Mouse (Mus musculus) gonadal fat pad, adult 2 months (tissue): ENCODE results near the gene Dusp7. TPM values are rescaled to one million over a fixed set of nuclear protein-coding genes. Genes with fewer than 3 reads are reported as not detected.

Source experiments
- DNase-seq: peaks from one replicate; pipeline ENCODE4 v3.0.0-alpha.2; 2012; ENCODE audit warnings: low read depth
- polyA plus RNA-seq: library from polyadenylated mRNA; depleted of rRNA; stranded (reverse); fragments of >200 nt; gene quantifications from 2 replicates; pipeline ENCODE4 v1.2.3, GENCODE M21; 2012

Dusp7 gene
- polyA plus RNA-seq, 1 experiment = 43.8 TPM

DNA sequence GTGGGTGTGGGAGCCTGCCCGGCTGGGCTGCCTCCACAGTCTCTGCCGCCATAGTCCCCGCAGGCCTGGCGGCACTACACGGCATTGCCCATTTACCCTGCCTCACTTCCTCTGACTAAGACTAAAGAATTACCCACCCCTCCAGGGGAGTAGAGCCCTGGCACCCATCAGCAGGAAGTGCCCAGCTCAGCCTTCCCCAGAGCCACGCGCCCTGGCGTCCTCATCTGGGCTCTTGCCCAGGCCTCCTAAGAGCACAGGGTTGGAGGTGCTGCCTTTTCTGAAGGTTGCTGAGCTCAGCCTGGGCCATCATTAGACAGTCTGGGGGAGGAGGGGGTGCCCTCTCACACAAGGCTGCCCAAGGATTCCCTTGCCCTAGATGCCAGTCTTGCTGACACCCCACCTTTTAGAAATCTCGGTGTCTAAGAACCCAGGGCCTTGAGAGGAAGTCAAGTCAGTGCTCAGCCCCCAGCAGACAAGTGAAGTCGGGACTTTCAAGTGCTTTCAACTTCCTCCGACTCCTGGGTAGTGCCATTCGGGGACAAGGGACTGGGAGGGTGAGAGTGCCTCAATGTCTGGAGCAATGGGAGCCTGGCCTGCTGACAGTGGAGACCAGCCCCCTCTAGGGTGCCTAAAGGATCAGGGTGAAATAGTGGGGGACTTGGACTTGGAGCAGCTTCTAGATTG, 17.9 kb downstream of the Dusp7 start:
- DNase-seq = no peak

DNA sequence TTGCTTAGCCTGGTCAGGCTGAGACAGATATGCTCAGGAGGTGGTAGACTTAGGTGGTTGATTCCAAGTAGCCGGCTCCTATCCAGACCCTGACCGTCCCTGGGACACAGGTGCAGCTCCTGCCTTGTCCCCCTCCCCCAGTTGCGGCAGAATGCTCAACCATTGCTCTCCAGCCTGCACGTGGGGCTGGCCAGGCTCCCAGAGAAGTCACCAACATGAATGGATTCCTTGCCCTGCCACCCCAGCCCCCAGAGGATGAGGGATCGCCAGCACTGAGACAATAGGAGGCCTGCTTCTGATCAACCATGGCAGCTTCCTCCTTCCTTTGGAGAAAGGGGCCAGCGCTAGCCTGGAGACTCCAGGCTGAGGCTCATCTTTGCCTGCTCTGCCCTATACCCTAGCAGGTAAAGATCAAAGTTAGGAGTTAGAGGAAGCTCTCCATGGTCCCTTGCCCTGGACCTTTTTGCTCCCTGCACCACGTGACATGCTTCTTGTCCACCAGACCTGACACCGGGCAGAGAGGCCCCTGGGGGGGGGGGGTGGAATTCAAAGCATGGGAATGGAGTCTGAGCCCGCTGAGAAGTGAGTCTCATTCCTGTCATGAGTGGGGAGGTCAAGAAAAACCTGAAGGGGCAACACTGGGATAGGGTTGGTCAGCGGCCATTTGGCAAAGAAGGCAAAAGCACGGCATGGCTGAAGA, 24.5 kb downstream of the Dusp7 start:
- DNase-seq = no peak

DNA sequence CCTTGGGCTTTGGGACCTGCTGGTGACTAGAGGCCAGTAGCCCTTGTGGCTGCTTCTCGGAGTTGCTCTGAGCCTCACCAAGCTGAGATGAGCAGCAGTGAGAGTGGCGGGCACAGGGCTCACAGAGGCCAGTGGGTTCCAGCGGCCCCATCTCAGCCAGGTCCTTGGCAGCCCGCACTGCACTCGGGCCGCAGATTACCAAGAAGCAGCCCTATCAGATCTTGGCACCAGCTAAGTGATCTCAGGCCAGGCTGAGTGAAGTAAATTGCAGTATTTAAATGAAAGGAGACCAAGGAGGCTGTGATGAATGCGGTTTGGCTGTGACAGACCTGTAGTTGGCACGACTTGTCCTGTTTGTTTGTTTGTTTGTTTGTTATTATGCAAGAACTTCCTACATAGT, 25.1 kb downstream of the Dusp7 start:
- no peak for DNase-seq

DNA sequence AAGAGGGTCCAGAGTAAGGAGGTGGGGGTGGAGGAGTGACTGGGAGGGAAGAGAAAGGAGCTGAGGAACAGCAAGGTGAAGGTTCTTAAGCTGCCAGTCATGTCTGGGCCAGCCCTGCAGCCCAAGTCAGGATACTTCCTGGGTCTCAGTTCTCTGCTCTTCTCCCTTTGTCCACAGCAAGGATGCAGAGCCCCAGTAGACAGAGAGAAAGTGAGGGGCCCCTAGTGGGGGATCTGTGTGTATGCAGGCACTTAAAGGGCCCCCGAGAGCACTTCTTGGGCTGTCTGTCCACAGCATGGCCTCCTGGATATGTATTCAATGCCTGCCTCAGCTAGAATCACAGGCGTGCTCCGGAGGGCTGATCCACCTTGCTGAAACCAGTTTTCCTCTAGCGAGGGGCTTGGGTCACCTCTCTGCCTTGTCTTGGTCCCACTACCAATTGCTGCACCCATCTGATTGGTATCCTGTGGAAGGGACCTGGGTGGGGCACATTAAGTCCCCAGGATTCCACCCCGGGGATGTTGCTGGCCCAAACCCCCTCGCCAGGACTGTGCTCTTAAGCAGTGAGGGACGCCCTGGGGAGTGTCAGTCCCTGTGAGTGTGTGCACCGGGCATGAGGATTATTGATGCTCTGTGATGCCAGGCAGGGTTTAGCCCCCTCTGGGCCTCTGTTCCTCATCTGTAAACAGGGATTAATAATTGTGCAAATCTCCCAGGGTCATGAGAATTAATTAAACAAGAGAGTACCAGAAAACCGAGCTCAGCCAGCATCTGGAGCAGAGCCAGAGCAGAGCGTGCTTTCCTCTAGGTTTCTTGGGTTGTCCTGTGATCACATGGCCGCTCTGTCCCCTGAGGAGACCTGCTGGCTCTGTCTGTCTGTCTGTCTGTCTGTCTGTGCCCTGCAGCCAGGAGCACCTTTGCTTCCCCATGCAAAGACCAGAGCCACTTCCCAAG, 26.5 kb downstream of the Dusp7 start:
- no peak for DNase-seq

DNA sequence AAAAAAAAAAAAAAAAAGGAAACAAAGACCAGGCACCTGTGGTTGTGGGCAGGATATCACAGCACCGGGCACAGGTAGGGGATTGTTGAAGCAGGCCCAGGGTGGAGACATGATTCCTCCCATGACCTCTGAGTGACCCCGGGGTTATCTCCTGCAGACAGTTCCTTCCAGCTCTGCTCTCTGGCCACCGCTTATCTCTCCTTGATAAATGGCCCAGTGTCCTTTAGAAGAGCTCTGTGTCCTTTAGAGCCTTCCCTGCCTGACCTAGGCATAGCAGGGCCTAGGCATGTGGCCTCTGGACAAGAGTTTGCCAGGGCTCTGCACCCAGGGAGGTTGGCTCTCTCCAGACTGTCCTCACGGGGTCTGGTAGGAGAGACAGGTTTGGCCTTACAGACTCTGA, 29.3 kb downstream of the Dusp7 start:
- DNase-seq = no peak

DNA sequence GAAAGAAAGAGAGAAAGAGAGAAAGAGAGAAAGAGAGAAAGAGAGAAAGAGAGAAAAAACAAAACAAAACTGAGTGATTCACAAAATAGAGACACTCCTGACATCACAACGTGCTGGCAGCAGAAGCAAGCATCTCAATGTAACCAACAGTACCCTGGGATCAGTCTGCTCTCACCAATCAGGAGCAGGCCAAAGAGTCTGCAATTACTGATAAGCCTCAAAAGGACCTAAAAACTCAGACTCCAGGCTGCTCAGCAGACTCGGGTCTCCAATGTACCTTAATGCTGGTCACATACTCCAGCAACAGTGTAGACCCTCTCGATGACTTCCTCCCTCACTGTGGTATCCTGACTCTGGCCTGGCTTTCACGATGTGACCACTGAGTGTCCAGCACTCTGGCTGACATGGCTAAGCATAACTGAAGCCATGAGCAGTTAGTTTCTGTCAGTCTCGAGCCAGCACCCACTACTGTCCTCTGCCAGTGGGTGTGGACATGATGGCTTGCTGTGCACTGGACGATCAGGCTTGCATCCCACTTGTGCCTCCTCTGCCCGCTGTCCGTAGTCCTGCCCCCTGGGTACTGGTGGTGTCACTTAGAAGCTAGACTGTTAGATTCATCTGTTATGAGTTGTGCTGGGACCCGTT, 30.4 kb downstream of the Dusp7 start:
- DNase-seq = no peak

DNA sequence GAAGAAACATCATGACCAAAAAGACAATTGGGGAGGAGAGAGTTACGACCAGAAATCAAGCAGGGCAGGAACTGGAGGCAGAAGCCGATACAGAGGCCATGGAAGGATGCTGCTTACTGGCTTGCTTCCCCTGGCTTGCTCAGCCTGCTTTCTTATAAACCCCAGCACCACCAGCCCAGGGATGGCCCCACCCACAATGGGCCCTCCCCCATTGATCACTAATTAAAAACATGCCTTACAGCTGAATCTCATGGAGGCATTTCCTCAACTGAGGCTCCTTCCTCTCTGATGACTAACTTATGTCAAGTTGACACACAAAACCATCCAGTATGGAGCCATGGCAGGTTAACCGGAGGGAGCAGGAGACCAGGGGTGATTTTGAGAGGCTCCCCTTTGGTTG, 31.4 kb downstream of the Dusp7 start:
- DNase-seq = no peak

DNA sequence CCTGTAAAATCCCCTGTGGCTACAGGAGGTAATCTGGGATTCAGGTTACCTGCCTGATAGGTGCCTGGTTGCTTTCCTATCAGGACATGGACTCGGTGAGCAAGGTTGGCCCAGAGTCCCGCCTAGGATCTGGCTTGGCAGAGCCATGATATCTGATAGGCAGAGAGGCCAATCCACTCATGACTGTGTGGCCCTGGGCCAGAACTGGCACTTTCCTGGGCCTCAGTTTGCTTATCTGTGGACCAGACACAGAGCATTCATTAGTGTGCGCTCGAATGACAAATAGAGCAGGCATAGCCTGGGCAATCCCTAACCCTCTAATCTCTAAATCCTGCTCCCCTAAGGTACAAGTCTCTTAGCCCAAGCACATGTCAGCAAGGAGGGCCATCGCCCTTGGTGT, 33.7 kb downstream of the Dusp7 start:
- DNase-seq = no peak

DNA sequence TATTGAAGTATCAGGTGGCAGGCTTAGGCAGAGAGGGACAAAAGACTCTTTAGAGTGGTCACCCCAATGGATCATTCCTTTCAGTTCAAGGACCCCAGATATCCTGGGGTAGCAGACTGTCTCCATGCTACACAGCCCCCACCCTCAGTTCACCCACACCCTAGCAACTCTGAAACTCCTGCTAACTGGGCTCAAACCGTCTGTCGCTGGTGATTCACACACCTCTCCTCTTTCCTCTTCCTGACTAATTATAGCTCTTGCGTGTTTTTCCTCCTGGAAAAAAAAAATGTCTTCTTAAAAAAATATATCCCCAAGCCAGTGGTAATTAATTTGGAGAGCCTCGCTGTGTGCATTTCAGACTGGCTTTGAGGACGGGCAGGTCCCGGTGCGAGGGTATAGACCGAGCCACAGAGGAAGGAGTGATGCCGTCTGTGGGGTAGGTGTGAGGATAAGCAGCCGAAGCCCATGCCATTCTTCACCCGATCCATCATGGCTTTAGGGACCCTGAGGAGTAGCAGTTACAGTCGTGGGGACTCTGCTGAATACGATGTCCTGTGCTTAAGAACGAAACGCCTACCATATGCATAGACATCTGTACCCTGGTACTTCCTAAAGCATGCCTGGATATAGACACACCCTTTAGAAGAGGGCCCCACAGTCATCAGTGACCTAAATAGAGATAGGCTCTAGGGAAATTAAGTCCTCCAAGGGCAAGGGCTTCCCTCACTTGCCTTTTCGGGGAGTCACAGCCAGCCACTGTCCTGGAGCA, 34.4 kb downstream of the Dusp7 start:
- no peak for DNase-seq

DNA sequence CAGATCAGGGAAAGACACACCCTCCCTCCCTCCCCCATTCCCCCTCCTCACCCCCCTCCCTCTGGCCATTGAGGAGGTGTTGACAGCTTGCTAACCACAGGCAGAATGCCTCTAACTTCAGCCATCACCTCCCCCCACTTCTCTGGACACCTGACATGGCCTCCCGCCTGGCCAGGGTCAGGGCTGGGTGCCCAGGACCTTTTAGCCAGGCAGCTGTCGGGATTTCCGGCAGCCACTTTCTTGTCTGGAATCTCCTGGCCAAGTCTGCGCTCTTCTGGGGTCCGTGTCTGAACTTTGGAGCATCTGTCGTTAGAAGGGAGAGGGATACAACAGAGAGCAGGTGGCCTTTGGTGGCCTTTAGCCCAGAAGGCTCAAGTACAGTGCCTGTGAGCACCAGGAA, 36.8 kb downstream of the Dusp7 start:
- no peak for DNase-seq

DNA sequence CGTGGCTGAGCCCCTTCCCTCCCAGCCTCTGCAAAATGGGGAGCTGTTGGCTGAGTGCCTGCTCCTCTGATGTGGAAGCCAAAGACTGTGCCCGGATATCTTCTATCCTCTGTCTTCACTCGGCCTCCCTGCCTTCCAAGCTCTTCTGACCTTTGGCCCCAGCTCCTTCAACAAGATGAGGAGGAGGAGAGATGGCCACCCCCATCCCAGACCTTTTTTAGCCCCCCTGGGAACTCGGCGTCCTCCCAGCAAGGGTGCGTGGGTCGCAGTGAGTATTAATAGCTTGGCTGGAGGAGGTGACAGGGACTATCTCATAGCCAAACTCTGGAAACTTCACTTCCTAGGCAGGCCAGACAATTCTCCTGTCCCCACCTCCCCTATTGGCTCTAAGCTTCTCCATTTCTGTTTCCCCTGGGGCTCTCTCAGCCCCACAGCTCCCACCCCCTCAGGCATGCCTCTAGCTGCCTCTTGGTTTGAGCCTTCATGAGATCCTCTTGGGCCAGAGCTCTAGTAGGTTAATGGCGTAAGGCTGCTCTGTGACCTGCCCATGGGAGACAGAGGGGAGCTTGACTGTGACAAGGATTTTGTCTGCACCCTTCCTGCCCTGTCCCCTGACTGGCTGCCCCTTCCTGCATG, 38.1 kb downstream of the Dusp7 start:
- DNase-seq = no peak

DNA sequence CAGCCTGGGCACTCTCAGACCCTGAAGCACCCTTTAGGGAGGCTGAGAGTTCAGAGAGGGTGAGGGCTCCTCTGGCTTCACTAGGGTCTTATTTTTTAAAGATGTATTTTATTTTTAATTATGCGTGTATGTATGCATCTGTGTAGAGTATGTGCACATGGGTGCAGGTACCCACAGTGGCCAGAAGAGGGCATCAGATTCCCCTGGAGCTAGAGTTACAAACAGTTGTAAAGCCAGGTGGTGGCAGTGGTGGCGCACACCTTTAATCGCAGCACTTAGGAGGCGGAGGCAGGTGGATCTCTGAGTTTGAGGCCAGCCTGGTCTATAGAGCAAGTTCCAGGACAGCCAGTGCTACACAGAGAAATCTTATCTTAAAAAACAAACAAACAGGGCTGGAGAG, 40.7 kb downstream of the Dusp7 start:
- no peak for DNase-seq

DNA sequence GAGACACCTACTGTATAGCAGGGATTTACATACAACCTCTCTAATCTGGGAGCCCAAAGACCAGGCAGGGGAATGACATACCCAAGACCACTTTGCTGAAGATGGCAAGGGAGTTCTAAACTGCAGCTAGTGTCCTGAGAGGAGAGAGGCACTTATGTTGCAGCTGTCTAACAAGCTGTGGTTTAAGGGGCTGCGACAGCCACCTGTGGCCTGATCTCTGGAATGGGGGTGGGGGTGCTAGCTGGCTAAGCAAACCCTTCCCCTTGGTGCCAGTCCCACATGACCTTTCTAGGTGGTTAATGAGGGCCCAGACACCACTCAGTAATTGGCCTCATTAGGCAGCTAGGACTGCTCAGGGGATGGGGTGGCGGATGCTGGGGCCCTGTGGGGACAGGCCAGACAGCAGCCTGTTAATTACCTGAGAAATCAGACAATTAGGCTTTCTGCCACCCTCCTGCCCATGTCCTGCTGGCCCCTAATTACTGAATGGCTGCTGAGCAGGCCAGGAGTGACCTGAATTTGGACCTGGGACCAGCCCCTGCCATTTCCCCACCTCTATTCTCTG, 41.7 kb downstream of the Dusp7 start:
- DNase-seq = no peak

DNA sequence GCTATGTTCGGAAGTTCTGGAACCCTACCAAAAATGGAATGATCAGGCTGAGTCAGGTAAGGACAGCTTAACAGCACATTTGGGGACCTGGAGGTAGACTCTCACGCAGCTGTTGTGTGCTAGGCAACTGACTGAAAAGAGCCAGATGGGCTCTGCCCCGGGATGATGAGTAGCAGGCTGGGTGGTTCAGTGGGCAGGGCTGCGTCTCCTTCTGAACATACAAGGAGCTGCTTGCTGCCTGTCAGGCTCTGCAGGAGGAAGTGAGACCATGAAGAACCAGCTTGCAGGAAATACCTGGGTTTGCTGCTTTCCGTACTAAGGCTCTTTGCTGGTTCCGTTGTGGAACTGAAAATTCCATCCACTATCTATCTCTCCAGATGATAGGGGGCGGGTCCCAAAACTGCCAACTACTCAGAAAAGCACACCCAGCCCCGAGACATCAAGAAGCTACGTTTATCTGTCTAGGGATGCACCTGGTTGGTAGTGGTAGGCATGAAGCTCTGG, 42.7 kb downstream of the Dusp7 start:
- DNase-seq = no peak

DNA sequence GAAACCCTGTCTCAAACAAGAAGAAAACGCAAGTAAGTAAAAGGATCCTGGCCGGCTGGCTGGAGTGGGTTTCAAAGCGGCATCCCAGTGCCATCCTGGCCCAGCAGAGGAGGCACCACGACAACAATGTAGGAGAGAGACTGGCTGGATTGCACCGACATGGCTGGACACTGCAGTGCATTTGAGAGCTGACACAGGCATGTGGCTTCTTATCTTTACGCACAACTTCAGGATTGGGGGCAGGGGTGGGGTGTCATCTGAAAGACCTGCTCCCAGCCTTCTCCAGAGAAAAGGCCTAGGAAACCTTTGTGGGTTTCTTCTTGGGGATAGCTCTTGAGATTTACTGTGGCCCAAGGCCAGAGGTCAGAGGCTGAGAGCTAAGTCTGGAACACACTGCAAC, 43.3 kb downstream of the Dusp7 start:
- no peak for DNase-seq

DNA sequence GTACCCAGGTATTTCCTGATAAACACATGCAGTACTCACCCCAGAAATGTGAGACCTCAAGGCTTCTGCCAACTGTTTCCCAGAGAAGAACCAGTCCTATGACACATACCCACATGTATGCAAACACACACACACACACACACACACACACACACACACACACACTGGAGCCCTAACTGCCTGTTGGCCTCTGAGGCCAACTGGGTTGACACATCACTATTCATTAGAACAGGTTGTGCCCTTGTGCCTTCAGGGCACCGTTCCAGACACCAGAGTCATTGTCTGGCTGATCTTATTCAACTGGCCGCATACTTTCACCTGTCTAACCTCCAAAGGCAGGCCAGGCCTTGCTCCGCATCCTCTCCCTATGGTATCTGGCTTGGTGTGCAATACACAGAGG, 43.8 kb downstream of the Dusp7 start:
- DNase-seq = peak; percentile 90

DNA sequence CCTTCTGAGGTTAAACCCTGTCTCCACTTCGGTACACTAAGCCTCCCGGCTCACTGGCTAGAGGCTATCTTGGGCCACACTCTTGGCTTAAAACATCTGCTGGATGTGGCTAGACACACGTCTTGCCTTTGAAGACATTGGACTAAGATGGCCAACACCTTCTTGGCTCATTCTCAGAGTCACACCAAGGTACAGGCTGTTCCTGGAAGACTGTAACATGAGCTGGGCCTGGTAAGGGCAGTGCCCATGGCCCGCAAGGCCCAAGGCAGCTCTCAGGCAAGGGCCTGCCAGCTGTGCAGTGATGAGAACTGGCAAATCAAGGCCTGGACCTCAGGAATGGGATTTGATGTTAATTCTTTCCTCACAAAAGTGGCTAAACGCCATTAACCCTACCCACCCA, 45.2 kb downstream of the Dusp7 start:
- DNase-seq = no peak

DNA sequence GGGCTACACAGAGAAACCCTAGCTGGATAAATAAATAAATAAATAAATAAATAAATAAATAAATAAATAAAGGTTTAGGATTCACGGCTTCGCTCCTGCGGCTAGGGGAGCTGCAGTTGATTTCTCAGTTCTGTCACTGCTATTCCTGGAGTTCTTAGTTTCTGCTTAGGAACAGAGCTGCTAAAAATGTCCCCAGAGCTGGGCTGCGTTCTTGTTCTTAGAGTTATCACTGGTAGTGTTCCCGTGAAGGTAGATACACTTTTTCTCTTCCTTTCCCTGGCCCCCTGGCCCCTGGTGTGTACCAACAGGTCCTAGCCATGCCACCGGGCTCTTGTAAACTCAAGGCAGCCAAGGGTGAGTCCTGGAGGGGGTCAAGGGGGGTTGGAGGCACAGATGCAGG, 48.4 kb downstream of the Dusp7 start:
- no peak for DNase-seq

DNA sequence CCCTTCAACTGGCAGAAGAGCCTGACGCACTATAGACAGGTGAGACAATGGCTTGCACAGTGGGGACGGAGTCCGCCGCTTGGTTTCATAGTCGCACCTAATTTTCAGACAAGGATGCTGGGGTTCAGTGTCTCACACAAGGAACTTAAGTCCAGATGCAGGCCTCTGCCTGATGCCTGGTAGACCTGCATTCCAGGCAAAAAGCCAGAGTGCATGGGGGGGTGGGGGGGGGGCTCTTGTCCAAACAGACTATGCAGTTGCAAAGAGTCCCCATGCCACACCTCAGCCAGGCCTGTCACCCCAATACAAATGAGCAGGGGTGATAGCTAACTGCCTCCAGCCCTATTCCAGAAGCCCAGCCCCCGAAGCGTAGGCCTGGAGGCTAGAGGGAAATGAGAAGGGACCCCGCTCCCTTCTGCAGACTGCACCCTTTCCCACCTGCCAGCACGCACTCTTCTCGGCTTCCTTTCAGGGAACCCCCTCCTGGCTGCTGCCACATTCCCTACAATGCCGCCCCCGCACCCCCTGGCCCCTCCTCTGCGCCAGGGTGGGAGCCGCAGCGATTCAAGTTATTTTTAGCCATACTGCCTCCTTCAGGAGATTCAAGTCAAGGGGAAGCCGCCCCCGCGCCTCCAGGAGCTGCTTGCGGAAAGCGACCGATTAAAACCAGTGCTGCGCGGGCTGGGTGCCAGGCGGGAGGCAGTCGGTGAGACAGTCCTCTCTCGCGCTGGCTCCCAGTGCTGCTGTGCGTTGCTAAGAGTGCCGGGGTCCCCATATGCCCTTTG, 49.6 kb downstream of the Dusp7 start:
- DNase-seq = no peak

DNA sequence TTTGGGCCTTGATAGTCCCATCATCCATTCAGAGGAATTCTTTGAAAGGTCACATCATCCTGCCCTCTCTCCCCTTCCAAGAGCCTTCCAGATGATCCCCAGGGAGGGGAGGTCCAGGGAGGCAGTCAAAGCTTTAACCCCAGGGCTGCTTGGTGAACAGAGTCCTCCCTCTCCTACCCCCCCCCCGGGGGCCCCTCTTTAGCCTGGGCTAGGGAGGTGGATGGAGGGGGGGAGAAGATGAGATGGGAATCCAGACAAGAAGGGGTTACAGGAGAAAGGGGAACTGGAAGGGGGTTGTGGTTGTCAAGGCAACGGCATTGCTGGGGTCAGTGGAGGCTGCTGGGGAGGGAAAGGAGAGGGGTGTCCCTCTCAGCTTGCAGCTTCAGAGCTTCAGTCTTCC, 52.2 kb downstream of the Dusp7 start:
- no peak for DNase-seq
